ENCODE assay signal across 8 mouse cellular contexts in genomic region chr3:63928878-63929859, GRCm38 (mm10). TPM values are rescaled to one million over a fixed set of nuclear protein-coding genes. Genes with fewer than 3 reads are reported as not detected.
A peak's percentile ranks its signal among the peaks of the same experiment; 100 is the strongest.
DNase-seq lines count a peak whose midpoint lies in the region; ATAC-seq lines count a peak whose summit lies in the region.

E130311K13Rik (minus strand) TSS chr3:63929472.

- no peaks in the 10 kb centered on the region for H3K9me3 ChIP-seq in heart, embryonic 13.5 days
- no peaks in the 10 kb centered on the region for H3K9me3 ChIP-seq in liver, embryonic 12.5 days (replicated peaks)
- no peaks in the 10 kb centered on the region for H3K9me3 ChIP-seq in stomach, embryonic 15.5 days

- peak within 1 kb of the TSS; percentile 75 for H3K27ac ChIP-seq in heart, embryonic 13.5 days (replicated peaks)
- peak within 1 kb of the TSS; percentile 69; the same call in 1 of the 2 replicates for H3K27ac ChIP-seq in liver, embryonic 12.5 days
- H3K27ac ChIP-seq in stomach, embryonic 15.5 days: peak within 1 kb of the TSS; percentile 33; the same call in 1 of the 2 replicates

- peak within 1 kb of the TSS; percentile 67 for H3K4me3 ChIP-seq in heart, embryonic 13.5 days
- H3K4me3 ChIP-seq in liver, embryonic 12.5 days: peak within 1 kb of the TSS; percentile 70
- peak within 1 kb of the TSS; percentile 67 for H3K4me3 ChIP-seq in stomach, embryonic 15.5 days (replicated peaks)

- WGBS in heart, embryonic 13.5 days: 4% methylated on average over 48 of the region's 48 CpGs
- 5% methylated on average over 48 of the region's 48 CpGs for WGBS in liver, embryonic 12.5 days (ENCODE audit: insufficient replicate concordance)
- WGBS in stomach, embryonic 15.5 days: 5% methylated on average over 48 of the region's 48 CpGs

- H3K4me1 ChIP-seq in heart, embryonic 13.5 days: 0 out of 2 replicates have a peak, but pooled peaks cover 3% of the 10 kb centered on the region
- H3K4me1 ChIP-seq in liver, embryonic 12.5 days: peaks cover 3% of the 10 kb centered on the region
- no peaks in the 10 kb centered on the region for H3K4me1 ChIP-seq in stomach, embryonic 15.5 days

- H3K9ac ChIP-seq in heart, embryonic 13.5 days: peak within 1 kb of the TSS; percentile 92
- H3K9ac ChIP-seq in liver, embryonic 12.5 days: peak within 1 kb of the TSS; percentile 79
- H3K9ac ChIP-seq in stomach, embryonic 15.5 days: peak within 1 kb of the TSS; percentile 73

- H3K27me3 ChIP-seq in heart, embryonic 13.5 days (replicated peaks): no peaks in the 10 kb centered on the region
- H3K27me3 ChIP-seq in liver, embryonic 12.5 days (replicated peaks): no peaks in the 10 kb centered on the region
- no peaks in the 10 kb centered on the region for H3K27me3 ChIP-seq in stomach, embryonic 15.5 days (replicated peaks)

- 0 out of 2 replicates have a peak, but pooled peaks cover 4% of the 10 kb centered on the region for H3K36me3 ChIP-seq in heart, embryonic 13.5 days
- H3K36me3 ChIP-seq in liver, embryonic 12.5 days: no peaks in the 10 kb centered on the region
- no peaks in the 10 kb centered on the region for H3K36me3 ChIP-seq in stomach, embryonic 15.5 days

- H3K4me2 ChIP-seq in heart, embryonic 13.5 days: peak within 1 kb of the TSS; percentile 70
- peak within 1 kb of the TSS; percentile 82 for H3K4me2 ChIP-seq in liver, embryonic 12.5 days
- peak within 1 kb of the TSS; percentile 74 for H3K4me2 ChIP-seq in stomach, embryonic 15.5 days

- DNase-seq in CD4-positive helper T cell, adult 2 months (ENCODE audit: low read depth, low spot score): peak; percentile 84
- DNase-seq in brain, embryonic 18.5 days (ENCODE audit: low read depth, low spot score): peak; percentile 47
- DNase-seq in kidney, postnatal 10 days: peak; percentile 96
- DNase-seq in natural killer cell, adult 2 months (ENCODE audit: low spot score in 2 of 2): peak; percentile 81 to 85

- ATAC-seq in erythroid progenitor cell, adult 5-6 weeks (replicated peaks; ENCODE audit: low FRiP score, poor library complexity, severe bottlenecking): peak; percentile 94
- ATAC-seq in heart, embryonic 13.5 days (ENCODE audit: extremely low read depth, insufficient number of reproducible peaks, low FRiP score, low TSS enrichment): peak; percentile 81
- peak; percentile 93 for ATAC-seq in liver, embryonic 12.5 days
- peak; percentile 93 for ATAC-seq in stomach, embryonic 15.5 days (ENCODE audit: insufficient read depth, low FRiP score, low read depth)

RNA-seq across cellular contexts. Expression of gene E130311K13Rik, which starts in this region (rescaled TPM):
- 1.4 TPM in 1 of 2 replicates, not detected in the other for total RNA-seq in erythroid progenitor cell, adult 5-6 weeks (2015; ENCODE audit: low replicate concordance)
- 0.77 TPM in 1 of 2 replicates, not detected in the other for total RNA-seq in erythroid progenitor cell, adult 5-6 weeks (2017; ENCODE audit: low replicate concordance)
- polyA plus RNA-seq in heart, embryonic 13.5 days (2015; fragmentation: Nextera tagmentation; extraction: Ambion mirVana): 5.1 and 5.2 TPM in 2 replicates
- polyA plus RNA-seq in liver, embryonic 12.5 days (2016; fragmentation: Nextera tagmentation; extraction: Ambion mirVana): 2.2 and 2.5 TPM in 2 replicates
- polyA plus RNA-seq in stomach, embryonic 15.5 days (2015; fragmentation: Nextera tagmentation; extraction: Ambion mirVana): 6.6 and 7.4 TPM in 2 replicates

Comparison
In these comparisons a context has a peak if more than half of its experiments do, and no peak if none do; other contexts are left out.
1. Peak in every context shown above with its lines: DNase-seq, ATAC-seq, H3K4me3 ChIP-seq and H3K27ac ChIP-seq.